Mouse (Mus musculus) layer of hippocampus, adult 9-11 months (tissue): Measurements from ENCODE around the gene Gm26920.

Experiments
- DNase-seq: peaks from one replicate; pipeline ENCODE4 v3.0.0; 2022

Gm26920 gene

GRCm38 (mm10) chr7:30050882-30051548 is 39.2 kb downstream of the Gm26920 start, which contains the start of gene Zfp14:
Gene Zfp14 (minus strand): TSS chr7:30051380.
- DNase-seq = peak; percentile 90

DNA sequence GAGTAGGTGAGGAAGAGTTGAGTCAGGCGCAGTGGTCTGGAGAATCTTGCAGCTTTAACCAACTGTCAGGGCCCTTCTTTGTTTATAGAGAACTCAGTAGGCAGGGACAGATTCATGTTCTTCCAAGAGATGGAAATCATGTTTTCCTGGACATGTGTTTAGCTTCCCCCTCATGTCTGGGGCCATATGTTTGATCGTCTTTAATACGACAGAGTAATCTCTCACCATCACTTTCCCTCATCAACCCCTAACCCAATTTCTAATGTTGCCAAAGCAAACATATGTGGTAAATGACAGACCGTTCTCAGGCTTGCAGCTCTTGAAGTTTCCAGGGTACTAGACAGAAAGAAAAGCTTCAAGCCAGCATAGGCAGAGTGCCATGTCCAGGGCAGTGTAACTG is 42.1 kb downstream of the Gm26920 start:
- DNase-seq = peak; percentile 37

- no peak for DNase-seq
Observed at GRCm38 (mm10) chr7:30044354-30044753, 45.9 kb downstream of the Gm26920 start.

- DNase-seq = no peak
Observed at GRCm38 (mm10) chr7:30034331-30034730, 55.9 kb downstream of the Gm26920 start.

DNA sequence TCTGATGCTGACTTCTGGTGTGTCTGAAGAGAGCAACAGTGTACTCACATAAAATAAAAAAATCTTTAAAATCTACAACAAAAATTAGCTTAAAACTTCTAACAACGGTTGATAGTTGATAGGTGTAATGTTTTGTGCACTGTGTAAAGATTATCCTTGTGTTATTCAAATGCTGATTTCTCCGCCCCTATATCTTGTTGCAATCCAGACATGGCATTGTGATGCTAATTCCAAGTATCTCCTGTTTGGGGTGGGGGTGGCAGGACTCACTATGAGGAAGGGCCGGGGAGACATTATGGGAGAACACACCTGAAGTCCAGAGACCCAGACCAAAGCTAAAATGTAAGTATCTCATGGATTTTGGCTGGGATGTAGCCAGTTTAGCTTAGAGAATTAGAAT is 58.8 kb downstream of the Gm26920 start:
- DNase-seq = no peak

DNA sequence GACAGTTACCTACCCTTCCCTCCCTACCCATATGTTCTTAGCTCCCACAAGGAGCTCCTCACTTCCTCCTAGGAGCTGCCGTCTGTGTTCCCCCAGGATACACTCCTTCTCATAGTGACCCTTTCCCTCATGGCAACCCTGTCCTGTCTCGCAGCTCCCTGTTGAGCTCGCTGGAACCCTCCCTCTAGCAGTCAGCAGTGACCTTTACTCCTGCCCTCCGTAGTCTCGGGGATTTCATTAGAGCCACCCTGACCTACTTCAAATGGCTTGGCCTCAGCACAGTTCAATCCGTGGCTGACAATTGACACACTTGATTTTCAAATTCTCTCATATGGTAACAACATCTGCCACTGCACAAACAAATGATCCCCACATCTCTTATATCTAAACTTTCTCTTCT is 59.5 kb downstream of the Gm26920 start:
- no peak for DNase-seq

DNA sequence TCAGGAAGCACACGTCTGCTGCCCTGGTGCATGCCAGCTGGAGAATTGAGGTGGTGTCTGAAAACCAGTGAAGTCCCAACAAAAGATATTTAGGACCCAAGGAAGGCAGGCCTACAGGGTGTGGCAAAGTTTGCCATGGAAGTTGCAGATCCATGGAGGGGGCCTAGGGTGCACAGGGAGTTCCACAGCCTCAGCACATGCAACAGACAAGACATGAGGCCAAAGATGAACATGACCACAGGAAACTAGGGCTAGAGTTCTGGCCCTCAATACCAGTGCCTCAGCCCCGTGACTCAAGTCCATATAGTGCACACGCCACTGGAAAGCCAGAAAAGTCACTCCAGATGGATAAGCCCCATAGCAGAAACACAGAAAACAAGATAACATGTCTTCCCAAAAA is 61.6 kb downstream of the Gm26920 start:
- DNase-seq = no peak

GRCm38 (mm10) chr7:30027331-30027730 is 62.9 kb downstream of the Gm26920 start:
- no peak for DNase-seq

GRCm38 (mm10) chr7:30025358-30025757 is 64.9 kb downstream of the Gm26920 start:
- no peak for DNase-seq

DNA sequence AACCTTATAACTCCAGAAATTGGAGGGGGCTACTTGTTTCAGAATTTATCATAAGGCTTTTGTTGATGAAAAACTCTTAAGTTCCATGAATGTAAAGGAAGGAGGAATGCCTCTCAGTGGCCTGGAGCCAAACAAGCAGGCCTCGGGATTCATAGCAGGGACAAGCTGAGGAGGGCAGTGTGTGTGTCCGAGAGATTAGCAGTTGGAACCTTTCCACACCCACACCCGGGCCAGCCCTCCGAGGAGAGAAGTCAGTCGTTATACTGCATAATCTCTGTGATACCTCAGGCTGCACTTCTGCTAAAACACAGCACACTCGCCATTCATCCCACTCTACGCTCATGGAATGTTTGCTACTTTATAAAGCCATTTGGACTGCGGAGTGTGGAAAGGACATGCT is 66.4 kb downstream of the Gm26920 start:
- no peak for DNase-seq

DNA sequence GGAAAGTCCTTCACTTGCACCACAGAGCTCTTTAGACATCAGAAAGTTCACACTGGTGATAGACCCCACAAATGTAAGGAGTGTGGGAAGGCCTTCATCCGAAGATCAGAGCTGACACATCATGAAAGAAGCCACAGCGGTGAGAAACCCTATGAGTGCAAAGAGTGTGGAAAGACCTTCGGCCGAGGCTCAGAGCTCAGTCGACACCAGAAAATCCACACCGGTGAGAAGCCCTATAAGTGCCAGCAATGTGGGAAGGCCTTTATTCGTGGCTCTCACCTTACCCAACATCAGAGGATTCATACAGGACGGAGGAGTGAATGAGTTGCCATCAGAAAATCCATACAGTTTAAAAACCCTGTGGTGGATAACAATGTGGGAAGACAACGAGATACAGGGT is 66.9 kb downstream of the Gm26920 start:
- DNase-seq = no peak

DNA sequence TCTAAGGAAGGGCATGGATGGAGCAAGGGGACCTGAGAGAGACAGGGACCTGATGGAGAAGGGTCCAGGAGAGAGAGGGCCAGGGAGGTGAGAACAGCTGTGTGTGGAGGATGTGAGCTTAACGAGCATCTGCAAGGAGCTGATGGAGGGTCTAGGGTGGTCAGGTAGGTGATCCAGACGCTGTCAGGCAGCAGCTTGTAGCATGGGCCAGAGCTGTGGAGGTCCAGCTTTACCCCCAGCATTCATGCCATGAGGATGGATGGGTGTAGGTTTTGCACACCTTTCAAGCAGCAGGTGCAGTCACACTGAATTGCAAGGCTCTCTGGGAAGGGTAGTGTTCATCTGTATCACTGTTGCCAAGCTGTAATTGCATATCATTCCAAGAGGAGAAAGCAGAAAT is 70.7 kb downstream of the Gm26920 start:
- DNase-seq = no peak

GRCm38 (mm10) chr7:30017226-30017625 is 73.0 kb downstream of the Gm26920 start:
- no peak for DNase-seq

GRCm38 (mm10) chr7:30012956-30013363 is 77.2 kb downstream of the Gm26920 start:
- peak; percentile 55 for DNase-seq

DNA sequence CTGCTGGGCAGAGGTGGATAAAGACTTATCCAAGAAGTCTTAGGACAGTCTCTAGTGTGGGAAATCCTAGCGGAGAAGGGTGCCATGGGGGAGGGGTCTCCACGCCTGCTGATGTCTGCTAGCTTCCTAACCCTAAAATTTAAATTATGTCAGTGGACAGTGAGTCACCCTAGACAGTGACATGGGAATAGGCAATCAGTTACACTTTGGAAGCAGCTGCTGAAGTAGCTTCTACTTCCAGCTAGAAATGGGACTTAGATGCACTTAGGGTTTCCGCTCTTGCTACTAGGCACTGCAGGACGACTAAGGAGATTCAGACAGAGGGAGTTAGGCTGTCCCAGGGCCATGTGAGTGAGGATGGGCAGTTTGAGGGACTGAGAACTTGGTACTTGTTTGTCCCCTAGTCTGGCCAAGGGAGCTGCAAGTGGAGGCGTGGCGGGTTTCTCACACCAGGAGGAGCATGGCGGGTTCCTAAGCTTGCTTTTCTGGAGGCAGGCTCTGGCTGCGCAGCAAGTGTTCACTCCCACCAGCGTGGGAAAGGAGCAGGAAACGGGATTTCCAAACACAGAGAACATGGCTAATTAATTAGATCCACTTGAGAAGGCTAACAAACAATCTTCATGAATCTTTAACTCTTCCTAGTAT is 79.5 kb downstream of the Gm26920 start:
- DNase-seq = no peak

GRCm38 (mm10) chr7:30009321-30010085 is 80.7 kb downstream of the Gm26920 start:
- peak; percentile 35 for DNase-seq

GRCm38 (mm10) chr7:30008020-30008690 is 82.1 kb downstream of the Gm26920 start:
- no peak for DNase-seq

DNA sequence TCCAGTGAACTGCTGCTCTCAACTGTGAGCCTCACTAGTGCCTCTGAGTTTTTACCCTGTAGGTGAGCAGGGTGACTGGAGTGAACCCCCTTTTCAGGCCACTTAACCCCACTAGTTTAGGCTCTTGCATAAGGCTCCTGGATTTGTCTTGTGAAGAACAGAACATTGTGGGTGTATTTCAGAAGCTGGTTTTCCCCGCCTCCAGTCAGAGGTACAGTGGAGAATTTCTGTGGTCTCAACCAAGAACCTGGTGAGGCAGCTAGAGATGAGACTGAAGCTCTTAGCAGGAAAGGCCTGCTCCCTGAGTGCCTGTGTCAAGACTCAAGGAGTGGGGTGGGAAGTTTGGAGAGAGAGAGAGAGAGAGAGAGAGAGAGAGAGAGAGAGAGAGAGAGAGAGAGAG is 82.6 kb downstream of the Gm26920 start:
- no peak for DNase-seq
